Mouse (Mus musculus) myocyte (in vitro differentiated cells): ENCODE results near the gene Gdf11.

Experiments used
- E2F4 ChIP-seq: IDR thresholded peaks from one replicate; pipeline ENCODE4 v1.6.1; 2011; ENCODE audit warnings: mild to moderate bottlenecking, control low read depth, moderate library complexity; ENCODE audit not compliant: insufficient read depth
- MAX ChIP-seq: IDR thresholded peaks from one replicate; pipeline ENCODE4 v1.6.1; 2011; ENCODE audit warnings: low read depth, mild to moderate bottlenecking, control low read depth
- MYOG ChIP-seq, 3 experiments: IDR thresholded peaks; one replicate each; pipeline ENCODE4 v1.6.1; 2011; ENCODE audit warnings: control low read depth in 2 of 3, low read depth in 2 of 3, mild to moderate bottlenecking in 2 of 3; ENCODE audit not compliant: insufficient read length in 2 of 3, control insufficient read depth in 1 of 3, insufficient read depth in 1 of 3
- POLR2A ChIP-seq: IDR thresholded peaks from one replicate; pipeline ENCODE4 v1.6.1; 2011; ENCODE audit warnings: low read depth, mild to moderate bottlenecking, control low read depth, moderate library complexity; ENCODE audit not compliant: insufficient read length
- POLR2AphosphoS2 ChIP-seq: IDR thresholded peaks from one replicate; pipeline ENCODE4 v1.6.1; 2011; ENCODE audit warnings: low read depth, control low read depth; ENCODE audit not compliant: insufficient read length
- REST ChIP-seq: IDR thresholded peaks from one replicate; pipeline ENCODE4 v1.6.1; 2011; ENCODE audit warnings: mild to moderate bottlenecking, control low read depth, moderate library complexity; ENCODE audit not compliant: insufficient read depth, insufficient read length
- SRF ChIP-seq: IDR thresholded peaks from one replicate; pipeline ENCODE4 v1.6.1; 2011; ENCODE audit warnings: low read depth; ENCODE audit not compliant: control insufficient read depth, insufficient read length
- TCF3 ChIP-seq: IDR thresholded peaks from one replicate; pipeline ENCODE4 v1.6.1; 2011; ENCODE audit warnings: low read depth, control low read depth; ENCODE audit not compliant: insufficient read length

GRCm38 (mm10) chr10:128896807-128897206, 5.3 kb upstream of the Gdf11 start:
- TF ChIP-seq POLR2A: no peak
- no peak for TF ChIP-seq TCF3
- TF ChIP-seq MAX: no peak
- TF ChIP-seq E2F4: no peak
- no peak for TF ChIP-seq MYOG (IDR thresholded peaks at IDR 0.05; ENCODE audit: control insufficient read depth in 1 of 3, insufficient read depth in 1 of 3, insufficient read length in 2 of 3, low read depth in 2 of 3)
- TF ChIP-seq REST: no peak
- no peak for TF ChIP-seq SRF
- no peak for TF ChIP-seq POLR2AphosphoS2
